Mouse (Mus musculus): ENCODE data around the gene C87436. TPM values are rescaled to one million over a fixed set of nuclear protein-coding genes. Genes with fewer than 3 reads are reported as not detected.

The C87436 gene
- 10 to 100 TPM; 51.9 to 55.8 TPM for total RNA-seq (2023)

DNA sequence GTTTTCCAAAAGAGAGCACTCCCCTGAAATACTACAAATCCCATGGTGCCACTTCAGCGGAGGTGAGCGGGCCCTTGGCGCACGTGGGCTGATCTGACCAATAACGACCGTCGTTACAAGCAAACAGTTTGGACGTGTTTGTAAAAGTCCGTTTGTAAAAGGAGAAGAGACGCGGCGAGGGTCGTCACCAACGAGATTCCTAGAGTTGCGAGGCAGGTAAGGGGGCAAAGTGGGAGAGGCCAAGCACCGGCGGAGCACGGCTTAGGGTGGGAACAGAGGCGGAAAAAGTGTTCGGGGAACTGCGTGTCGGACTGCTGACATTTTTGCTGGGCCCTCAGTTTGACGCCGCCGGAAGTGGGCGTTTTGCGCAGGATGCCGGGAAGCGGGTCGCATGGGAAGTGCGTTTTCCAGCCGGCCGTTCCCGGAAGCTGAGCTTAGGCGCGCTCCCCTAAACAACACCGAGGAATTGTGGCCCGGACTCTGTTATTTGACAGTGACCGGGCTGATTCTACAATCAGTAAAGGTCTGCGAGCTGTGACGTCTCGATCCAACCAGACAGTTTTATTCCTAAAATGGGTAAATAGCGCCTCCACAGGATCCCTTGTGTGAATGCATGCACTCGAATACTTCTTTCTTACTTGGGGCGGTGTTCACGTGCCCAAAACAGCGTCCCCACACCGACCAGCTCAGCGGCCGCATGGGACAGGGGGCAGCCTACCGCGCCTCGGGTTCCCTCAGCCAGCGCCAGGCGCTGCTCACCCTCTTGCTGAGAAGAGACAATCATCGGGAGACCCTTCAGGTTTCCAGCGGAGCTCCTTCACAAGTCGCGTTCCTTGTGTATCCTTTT is at the start of gene C87436:
TSS of gene C87436 (plus strand) at position 103 of the 847 bp plus-strand sequence.

GRCm38 (mm10) chr6:86396581-86397256 is 41.5 kb upstream of the C87436 start, which contains the start of gene Pcyox1:
Gene Pcyox1 (minus strand): TSS chr6:86397154.

GRCm38 (mm10) chr6:86404100-86404861 is 33.9 kb upstream of the C87436 start, which contains the start of gene Tia1:
Gene Tia1 (plus strand): TSS chr6:86404219.

GRCm38 (mm10) chr6:86426358-86426757 is 11.8 kb upstream of the C87436 start, which contains the start of gene Gm44790:
Gene Gm44790 (plus strand): TSS chr6:86426658.

Other genes starting within 250 kb of the C87436 start
- gene Tgfa, start 243.2 kb upstream of the C87436 start, total RNA-seq (2023), result not detected
- 10 to 100 TPM; 15.1 to 16.1 TPM for gene Fam136a, start 72.7 kb upstream of the C87436 start, total RNA-seq (2023)
- 100 to 1,000 TPM; 250 to 253 TPM for gene Snrpg, start 67.1 kb upstream of the C87436 start, total RNA-seq (2023)
- 10 to 100 TPM in 1 of 2 experiments, 1 to 10 TPM in 1; 10.0 to 10.5 TPM for gene Pcyox1, start 41.2 kb upstream of the C87436 start, total RNA-seq (2023)
- 10 to 100 TPM; 75.1 to 88.6 TPM for gene Tia1, start 34.2 kb upstream of the C87436 start, total RNA-seq (2023)
- 1 to 10 TPM in 1 of 2 experiments, not detected in 1; 5.3 TPM for gene Gm44790, start 11.7 kb upstream of the C87436 start, total RNA-seq (2023)
- gene Pcbp1, start 87.9 kb downstream of the C87436 start, total RNA-seq (2023), result 100 to 1,000 TPM; 214 to 238 TPM
- gene Asprv1, start 189.8 kb downstream of the C87436 start, total RNA-seq (2023), result not detected
- gene Mxd1, start 230.8 kb downstream of the C87436 start, total RNA-seq (2023), result 10 to 100 TPM; 26.0 to 36.6 TPM
- gene Snrnp27, start 246.1 kb downstream of the C87436 start, total RNA-seq (2023), result 10 to 100 TPM; 37.0 to 50.4 TPM